Mouse (Mus musculus) colon, adult 2 months (tissue): ENCODE data around the gene Sec14l2. TPM values are rescaled to one million over a fixed set of nuclear protein-coding genes. Genes with fewer than 3 reads are reported as not detected.

ENCODE experiments used
- polyA plus RNA-seq: library from polyadenylated mRNA; depleted of rRNA; stranded (reverse); fragments of >200 nt; gene quantifications from 2 replicates; pipeline ENCODE4 v1.2.3, GENCODE M21; 2012; rRNA removed

Sec14l2 gene
- polyA plus RNA-seq: 1.8 and 2.2 TPM in 2 replicates

GRCm38 (mm10) chr11:4122742-4123579 is at the start of gene Sec14l2:
TSS of gene Sec14l2 (minus strand) at chr11:4123415.

GRCm38 (mm10) chr11:4159808-4160708 is 36.8 kb upstream of the Sec14l2 start, which contains the start of the genes Ccdc157 and Sf3a1:
TSS of gene Ccdc157 (minus strand) at chr11:4160293.
TSS of gene Sf3a1 (plus strand) at chr11:4160350.

GRCm38 (mm10) chr11:4134986-4135935 is 12.0 kb upstream of the Sec14l2 start, which contains the start of gene Rnf215:
TSS of gene Rnf215 (plus strand) at chr11:4135202.

GRCm38 (mm10) chr11:4095171-4096053 is 27.8 kb downstream of the Sec14l2 start, which contains the start of gene Mtfp1:
TSS of gene Mtfp1 (minus strand) at chr11:4095445.

GRCm38 (mm10) chr11:4064627-4065122 is 58.5 kb downstream of the Sec14l2 start, which contains the start of gene Sec14l3:
TSS of gene Sec14l3 (plus strand) at chr11:4064841.

Other genes with a start within 250 kb of the Sec14l2 start
- 0.67 and 0.97 TPM in 2 replicates for gene 4921536K21Rik, start 228.3 kb downstream of the Sec14l2 start, polyA plus RNA-seq
- 6.8 and 7.6 TPM in 2 replicates for gene Dusp18, start 228.2 kb downstream of the Sec14l2 start, polyA plus RNA-seq
- 22.2 and 26.5 TPM in 2 replicates for gene Slc35e4, start 208.8 kb downstream of the Sec14l2 start, polyA plus RNA-seq
- gene Tcn2, start 191.3 kb downstream of the Sec14l2 start, polyA plus RNA-seq: 111 and 118 TPM in 2 replicates
- 25.5 and 26.9 TPM in 2 replicates for gene Pes1, start 159.4 kb downstream of the Sec14l2 start, polyA plus RNA-seq
- gene 4930556J24Rik, start 146.6 kb downstream of the Sec14l2 start, polyA plus RNA-seq: not detected in 2 replicates
- gene Gal3st1, start 139.8 kb downstream of the Sec14l2 start, polyA plus RNA-seq: 138 and 161 TPM in 2 replicates
- gene Sec14l4, start 92.0 kb downstream of the Sec14l2 start, polyA plus RNA-seq: 0.30 and 0.40 TPM in 2 replicates
- not detected in 2 replicates for gene Sec14l3, start 58.6 kb downstream of the Sec14l2 start, polyA plus RNA-seq
- 18.6 and 19.6 TPM in 2 replicates for gene Mtfp1, start 28.0 kb downstream of the Sec14l2 start, polyA plus RNA-seq
- 20.2 and 23.7 TPM in 2 replicates for gene Rnf215, start 11.8 kb upstream of the Sec14l2 start, polyA plus RNA-seq
- 6.9 TPM in 2 replicates for gene Ccdc157, start 36.9 kb upstream of the Sec14l2 start, polyA plus RNA-seq
- gene Sf3a1, start 36.9 kb upstream of the Sec14l2 start, polyA plus RNA-seq: 28.2 and 29.5 TPM in 2 replicates
- 50.0 and 51.8 TPM in 2 replicates for gene Tbc1d10a, start 63.4 kb upstream of the Sec14l2 start, polyA plus RNA-seq
- gene Castor1, start 94.8 kb upstream of the Sec14l2 start, polyA plus RNA-seq: 8.6 and 10.4 TPM in 2 replicates
- gene Osm, start 113.0 kb upstream of the Sec14l2 start, polyA plus RNA-seq: 0.23 and 0.27 TPM in 2 replicates
- 3.1 and 3.7 TPM in 2 replicates for gene Lif, start 134.1 kb upstream of the Sec14l2 start, polyA plus RNA-seq